7 mouse cellular contexts compared by ENCODE assay signal in the genomic region with DNA sequence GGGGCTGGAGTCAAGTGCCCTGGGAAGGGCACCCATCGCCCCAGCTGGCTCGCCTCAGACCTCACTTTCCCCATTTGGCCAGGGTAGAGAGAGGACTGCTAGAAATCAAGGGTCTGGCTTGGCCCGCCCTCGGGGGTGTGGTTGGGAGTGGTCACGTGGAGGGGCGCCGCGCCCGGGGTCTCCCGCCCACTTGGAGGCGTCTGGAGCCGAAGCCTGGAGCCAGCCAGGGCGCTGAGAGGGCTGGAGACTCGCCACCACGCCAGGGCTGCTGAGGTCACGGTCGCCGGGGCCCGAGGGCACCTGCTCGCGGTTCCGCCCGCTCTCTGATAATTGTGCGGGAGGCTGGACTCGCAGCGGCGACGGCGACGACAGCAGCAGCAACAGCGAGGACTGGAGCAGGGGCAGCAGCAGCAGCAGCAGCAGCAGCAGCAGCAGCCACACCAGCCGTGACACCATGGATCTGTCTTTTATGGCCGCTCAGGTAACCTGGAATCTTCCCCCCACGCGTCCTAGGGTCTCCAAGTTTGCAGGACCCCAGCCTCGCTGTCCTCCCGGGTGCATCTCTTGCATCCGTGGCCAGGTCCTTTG. TPM values are rescaled to one million over a fixed set of nuclear protein-coding genes. Genes with fewer than 3 reads are reported as not detected.
A peak's percentile ranks its signal among the peaks of the same experiment; 100 is the strongest.
DNase-seq lines count a peak whose midpoint lies in the region; ATAC-seq and TF ChIP-seq lines count a peak whose summit lies in the region.

D430019H16Rik (plus strand) TSS at position 187 of the 588 bp plus-strand sequence.

- 1% methylated on average over 38 of the region's 38 CpGs for WGBS in embryonic facial prominence, embryonic 11.5 days
- WGBS in intestine, postnatal 0 days, result under 1% methylated on average over 37 of the region's 38 CpGs
- WGBS in midbrain, embryonic 10.5 days, result under 1% methylated on average over 38 of the region's 38 CpGs
- under 1% methylated on average over 38 of the region's 38 CpGs for WGBS in stomach, embryonic 16.5 days

- H3K4me1 ChIP-seq in embryonic facial prominence, embryonic 11.5 days (ENCODE audit: control insufficient read depth, insufficient read depth, low read length), result no peaks in the 10 kb centered on the region; the same call in 1 of the 2 replicates
- H3K4me1 ChIP-seq in intestine, postnatal 0 days (replicated peaks; ENCODE audit: control insufficient read depth, insufficient read depth, low read length), result no peaks in the 10 kb centered on the region
- peaks cover 46% of the 10 kb centered on the region for H3K4me1 ChIP-seq in midbrain, embryonic 10.5 days
- peaks cover 19% of the 10 kb centered on the region for H3K4me1 ChIP-seq in stomach, embryonic 16.5 days (ENCODE audit: control insufficient read depth, insufficient read depth, low read length)

- intact Hi-C loops in left cerebral cortex, postnatal 36 days (cut with DNase I), result no loop called here

- no peaks in the 10 kb centered on the region for H3K9me3 ChIP-seq in embryonic facial prominence, embryonic 11.5 days (replicated peaks; ENCODE audit: control insufficient read depth, low read length)
- no peaks in the 10 kb centered on the region for H3K9me3 ChIP-seq in intestine, postnatal 0 days (ENCODE audit: control insufficient read depth)
- no peaks in the 10 kb centered on the region for H3K9me3 ChIP-seq in midbrain, embryonic 10.5 days (replicated peaks)
- no peaks in the 10 kb centered on the region for H3K9me3 ChIP-seq in stomach, embryonic 16.5 days (replicated peaks; ENCODE audit: control insufficient read depth, low read length)

- peak within 1 kb of the TSS; percentile 77 for H3K9ac ChIP-seq in embryonic facial prominence, embryonic 11.5 days (replicated peaks; ENCODE audit: low read length)
- H3K9ac ChIP-seq in intestine, postnatal 0 days (ENCODE audit: low read depth, low read length), result peak within 1 kb of the TSS; percentile 34; the same call in 1 of the 2 replicates
- H3K9ac ChIP-seq in stomach, embryonic 16.5 days (ENCODE audit: low read length), result peak within 1 kb of the TSS; percentile 75

- peak; percentile 93 for ATAC-seq in embryonic facial prominence, embryonic 11.5 days (replicated peaks; ENCODE audit: insufficient number of reproducible peaks, low FRiP score, low TSS enrichment, low read depth)
- ATAC-seq in intestine, postnatal 0 days, result peak; percentile 38; the same call in 1 of the 2 replicates
- ATAC-seq in stomach, embryonic 16.5 days (ENCODE audit: insufficient read depth, low FRiP score), result peak; percentile 91

- H3K36me3 ChIP-seq in embryonic facial prominence, embryonic 11.5 days (replicated peaks; ENCODE audit: control insufficient read depth, insufficient read depth, low read depth, low read length), result no peaks in the 10 kb centered on the region
- H3K36me3 ChIP-seq in intestine, postnatal 0 days (ENCODE audit: control insufficient read depth, insufficient read depth), result no peaks in the 10 kb centered on the region
- no peaks in the 10 kb centered on the region for H3K36me3 ChIP-seq in midbrain, embryonic 10.5 days
- no peaks in the 10 kb centered on the region for H3K36me3 ChIP-seq in stomach, embryonic 16.5 days (ENCODE audit: control insufficient read depth, insufficient read depth, low read length)

- H3K27ac ChIP-seq in embryonic facial prominence, embryonic 11.5 days (replicated peaks; ENCODE audit: low read depth, low read length), result peak within 1 kb of the TSS; percentile 35; the same call in 1 of the 2 replicates
- H3K27ac ChIP-seq in intestine, postnatal 0 days (ENCODE audit: low read depth, low read length), result no peak within 1 kb of the TSS
- H3K27ac ChIP-seq in midbrain, embryonic 10.5 days (replicated peaks), result peak within 1 kb of the TSS; percentile 87
- peak within 1 kb of the TSS; percentile 15; the same call in 1 of the 2 replicates for H3K27ac ChIP-seq in stomach, embryonic 16.5 days (ENCODE audit: low read length)

- peak; percentile 61 for DNase-seq in adrenal gland, postnatal 25 days
- DNase-seq in embryonic facial prominence, embryonic 11.5 days (ENCODE audit: low spot score), result peak; percentile 92
- DNase-seq in heart, adult 18-20 months, result peak; percentile 52 to 65
- peak; percentile 65 to 70 for DNase-seq in left cerebral cortex, postnatal 36 days (ENCODE audit: low spot score in 2 of 2)
- DNase-seq in midbrain, embryonic 10.5 days (ENCODE audit: low spot score), result peak; percentile 90

- TF ChIP-seq CTCF in intestine, postnatal 0 days (IDR thresholded peaks at IDR 0.05; ENCODE audit: low read depth), result no peak

- peak within 1 kb of the TSS; percentile 68 for H3K4me2 ChIP-seq in embryonic facial prominence, embryonic 11.5 days (ENCODE audit: low read depth, low read length)
- H3K4me2 ChIP-seq in intestine, postnatal 0 days (replicated peaks; ENCODE audit: low read depth), result peak within 1 kb of the TSS; percentile 74
- H3K4me2 ChIP-seq in stomach, embryonic 16.5 days (ENCODE audit: low read depth, low read length), result peak within 1 kb of the TSS; percentile 92

- no peaks in the 10 kb centered on the region for H3K27me3 ChIP-seq in embryonic facial prominence, embryonic 11.5 days (ENCODE audit: control insufficient read depth, insufficient read depth, low read length)
- 0 out of 2 replicates have a peak, but pooled peaks cover 5% of the 10 kb centered on the region for H3K27me3 ChIP-seq in intestine, postnatal 0 days (replicated peaks; ENCODE audit: control insufficient read depth, insufficient read depth, low read length)
- H3K27me3 ChIP-seq in midbrain, embryonic 10.5 days (ENCODE audit: low read depth, poor library complexity, severe bottlenecking), result peaks cover 4% of the 10 kb centered on the region; the same call in 1 of the 2 replicates
- no peaks in the 10 kb centered on the region for H3K27me3 ChIP-seq in stomach, embryonic 16.5 days (ENCODE audit: control insufficient read depth, insufficient read depth, low read length)

- peak within 1 kb of the TSS; percentile 73 for H3K4me3 ChIP-seq in embryonic facial prominence, embryonic 11.5 days (ENCODE audit: low read depth, low read length)
- H3K4me3 ChIP-seq in intestine, postnatal 0 days (ENCODE audit: low read depth, low read length), result peak within 1 kb of the TSS; percentile 43
- peak within 1 kb of the TSS; percentile 69 for H3K4me3 ChIP-seq in midbrain, embryonic 10.5 days
- peak within 1 kb of the TSS; percentile 67 for H3K4me3 ChIP-seq in stomach, embryonic 16.5 days (replicated peaks; ENCODE audit: low read length)

RNA-seq across cellular contexts. Expression of gene D430019H16Rik, which starts in this region (rescaled TPM):
- total RNA-seq in adrenal gland, postnatal 25 days (2021), result 3.4 and 5.3 TPM in 2 replicates
- 6.0 and 6.1 TPM in 2 replicates for polyA plus RNA-seq in embryonic facial prominence, embryonic 11.5 days (2014; fragmentation: Nextera tagmentation; extraction: Ambion mirVana)
- under 1 TPM; 0.10 to 0.28 TPM for total RNA-seq in heart, adult 18-20 months (2021)
- polyA plus RNA-seq in intestine, postnatal 0 days (2015; fragmentation: Nextera tagmentation; extraction: Ambion mirVana), result 0.51 and 0.56 TPM in 2 replicates
- 100 to 1,000 TPM in 1 of 2 experiments, 10 to 100 TPM in 1; 89.2 to 101 TPM for total RNA-seq in left cerebral cortex, postnatal 36 days (2021)
- polyA plus RNA-seq in midbrain, embryonic 10.5 days (2016; fragmentation: Nextera tagmentation; extraction: Ambion mirVana), result 2.2 and 3.4 TPM in 2 replicates
- 1.2 and 1.3 TPM in 2 replicates for polyA plus RNA-seq in stomach, embryonic 16.5 days (2015; fragmentation: Nextera tagmentation; extraction: Ambion mirVana)

Comparison
In these comparisons a context has a peak if more than half of its experiments do, and no peak if none do; other contexts are left out.
1. RNA of gene D430019H16Rik (total RNA-seq): 89.2 to 101 TPM in left cerebral cortex, postnatal 36 days; 3.4 to 5.3 TPM in adrenal gland, postnatal 25 days and 0.10 to 0.28 TPM in heart, adult 18-20 months; every median in the first group is over 10 times any median in the second.
2. Peak in DNase-seq in heart, adult 18-20 months; RNA of the gene not detected or under 1 TPM.
3. Peak in ATAC-seq, H3K4me3 ChIP-seq, H3K9ac ChIP-seq and H3K4me2 ChIP-seq in intestine, postnatal 0 days; RNA of the gene not detected or under 1 TPM.
4. ATAC-seq: peak in every context shown above with its lines; median percentile 93 in embryonic facial prominence, embryonic 11.5 days; 91 in stomach, embryonic 16.5 days; 38 in intestine, postnatal 0 days.
5. Peak in every context shown above with its lines, with median percentiles within 50 percentile points of each other: DNase-seq, H3K4me2 ChIP-seq, H3K4me3 ChIP-seq and H3K9ac ChIP-seq.